Mouse (Mus musculus) MEL (cell line): ENCODE measurements around the gene Sgpp2.

Experiments used
- BHLHE40 ChIP-seq: IDR thresholded peaks from 2 replicates; pipeline ENCODE4 v1.6.1; 2012; ENCODE audit warnings: low read depth, mild to moderate bottlenecking, inconsistent platforms, low read length, improper control_type of control experiment, borderline replicate concordance
- CTCF ChIP-seq, 3 experiments: IDR thresholded peaks in 2 of 3; conservative IDR thresholded peaks in 1 of 3; 2 replicates each; pipeline ENCODE4 v1.5.1; 2011 to 2012; ENCODE audit warnings: low read length in 3 of 3, low read depth in 2 of 3, mild to moderate bottlenecking in 2 of 3, improper control_type of control experiment in 1 of 3, inconsistent platforms in 1 of 3, mixed read lengths in 1 of 3, moderate library complexity in 1 of 3; ENCODE audit not compliant: control insufficient read depth in 1 of 3, insufficient read depth in 1 of 3, poor library complexity in 1 of 3, severe bottlenecking in 1 of 3
- E2F4 ChIP-seq: IDR thresholded peaks from 2 replicates; pipeline ENCODE4 v1.6.1; 2011; ENCODE audit warnings: low read depth, low read length, improper control_type of control experiment, borderline replicate concordance
- EP300 ChIP-seq, 2 experiments: IDR thresholded peaks; 2 replicates each; pipeline ENCODE4 v1.6.1; 2011; ENCODE audit warnings: improper control_type of control experiment in 2 of 2, low read length in 2 of 2, low read depth in 1 of 2, mild to moderate bottlenecking in 1 of 2
- GATA1 ChIP-seq: IDR thresholded peaks from 2 replicates; pipeline ENCODE4 v1.6.1; 2011; ENCODE audit warnings: low read depth, low read length, improper control_type of control experiment
- MXI1 ChIP-seq: IDR thresholded peaks from 2 replicates; pipeline ENCODE4 v1.6.1; 2011; ENCODE audit warnings: mild to moderate bottlenecking, low read depth, low read length, improper control_type of control experiment
- MYC ChIP-seq: IDR thresholded peaks from 2 replicates; pipeline ENCODE4 v1.6.1; 2011; ENCODE audit warnings: low read depth, mild to moderate bottlenecking, low read length, improper control_type of control experiment, moderate library complexity
- POLR2A ChIP-seq, 2 experiments: IDR thresholded peaks; 2 replicates each; pipeline ENCODE4 v1.6.1; 2011 to 2012; ENCODE audit warnings: low read length in 2 of 2, mild to moderate bottlenecking in 2 of 2, control low read depth in 1 of 2, improper control_type of control experiment in 1 of 2, low read depth in 1 of 2, moderate library complexity in 1 of 2; ENCODE audit not compliant: control insufficient read depth in 1 of 2, insufficient read depth in 1 of 2, poor library complexity in 1 of 2
- POLR2AphosphoS5 ChIP-seq: IDR thresholded peaks from 2 replicates; pipeline ENCODE4 v1.6.1; 2012; ENCODE audit warnings: low read depth, borderline replicate concordance, mild to moderate bottlenecking, inconsistent platforms, low read length, moderate library complexity, mixed read lengths
- TAL1 ChIP-seq: IDR thresholded peaks from 2 replicates; pipeline ENCODE4 v1.6.1; 2012; ENCODE audit warnings: mild to moderate bottlenecking, inconsistent platforms, low read length, moderate library complexity, mixed read lengths
- TBP ChIP-seq: IDR thresholded peaks from 2 replicates; pipeline ENCODE4 v1.8.0; 2011; ENCODE audit warnings: low read depth, low read length, improper control_type of control experiment
- ZC3H11A ChIP-seq: IDR thresholded peaks from 2 replicates; pipeline ENCODE4 v1.6.1; 2012; ENCODE audit warnings: low read depth, mild to moderate bottlenecking, inconsistent platforms, low read length, improper control_type of control experiment
- ZKSCAN1 ChIP-seq: IDR thresholded peaks from 2 replicates; pipeline ENCODE4 v1.6.1; 2012; ENCODE audit warnings: low read depth, mild to moderate bottlenecking, inconsistent platforms, low read length, improper control_type of control experiment, moderate library complexity

- TF ChIP-seq MXI1: no peak
- no peak for TF ChIP-seq POLR2A (IDR thresholded peaks at IDR 0.05; ENCODE audit: control insufficient read depth in 1 of 2, insufficient read depth in 1 of 2, low read depth in 1 of 2, low read length in 2 of 2, poor library complexity in 1 of 2)
- no peak for TF ChIP-seq BHLHE40
- no peak for TF ChIP-seq EP300 (IDR thresholded peaks at IDR 0.05; ENCODE audit: low read depth in 1 of 2, low read length in 2 of 2)
- no peak for TF ChIP-seq E2F4
- TF ChIP-seq CTCF (IDR thresholded peaks at IDR 0.05 in 2 of 3, conservative IDR thresholded peaks at IDR 0.05 in 1 of 3; ENCODE audit: control insufficient read depth in 1 of 3, insufficient read depth in 1 of 3, low read depth in 2 of 3, low read length in 3 of 3, poor library complexity in 1 of 3, severe bottlenecking in 1 of 3): peak in 1 of 3 experiments; percentile 16; a peak in 1 of 6 replicates
- no peak for TF ChIP-seq MYC
- TF ChIP-seq ZC3H11A: no peak
- TF ChIP-seq POLR2AphosphoS5: no peak
- no peak for TF ChIP-seq GATA1
- no peak for TF ChIP-seq TBP
- no peak for TF ChIP-seq TAL1
- TF ChIP-seq ZKSCAN1: no peak
Observed at GRCm38 (mm10) chr1:78267519-78267918, 42.6 kb upstream of the Sgpp2 start.
